Mouse (Mus musculus): Measurements from ENCODE around the gene Tmem131l.

The Tmem131l gene

GRCm38 (mm10) chr3:84039646-84040475, at the start of gene Tmem131l:
Gene Tmem131l, minus strand, starts transcription at chr3:84040175.
- peak; percentile 77 for DNase-seq

DNA sequence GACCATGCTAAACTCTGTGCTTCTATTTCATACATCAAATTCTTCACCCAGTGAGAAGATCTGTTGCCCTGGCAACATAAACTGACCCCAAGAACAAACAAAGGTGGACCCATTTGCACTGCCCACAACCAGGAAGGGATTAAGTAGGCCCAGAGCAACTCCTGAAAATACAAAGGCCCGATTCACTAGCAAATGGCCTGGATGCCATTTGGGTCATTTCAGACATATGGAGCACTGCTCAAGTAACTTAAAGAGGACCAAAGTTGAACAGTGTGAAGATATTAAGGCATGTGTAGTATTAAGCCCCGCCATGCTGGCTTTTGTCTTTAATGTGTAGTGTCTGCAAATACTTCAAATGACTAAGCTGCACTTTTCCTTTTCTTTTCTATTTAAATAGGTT, 46.9 kb upstream of the Tmem131l start:
- DNase-seq: no peak

DNA sequence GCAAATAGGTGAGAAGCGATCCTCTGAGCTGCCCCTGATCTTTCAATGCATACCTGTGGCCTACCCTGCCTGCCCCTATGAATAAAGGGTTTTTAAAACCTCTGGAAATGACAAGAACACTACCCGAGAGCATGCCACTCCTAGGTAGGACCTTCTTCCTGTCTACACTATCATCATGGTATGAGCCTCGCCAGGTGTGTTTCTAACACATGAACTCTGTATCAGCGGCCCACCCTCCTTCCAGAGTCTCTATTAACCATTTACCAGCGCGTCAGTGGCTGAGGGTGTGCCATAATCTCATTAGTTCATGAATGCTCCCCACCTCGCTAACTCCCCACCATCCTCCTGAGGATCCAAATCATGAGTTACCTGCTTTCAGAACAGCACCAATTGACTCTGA, 46.4 kb upstream of the Tmem131l start:
- DNase-seq: no peak

DNA sequence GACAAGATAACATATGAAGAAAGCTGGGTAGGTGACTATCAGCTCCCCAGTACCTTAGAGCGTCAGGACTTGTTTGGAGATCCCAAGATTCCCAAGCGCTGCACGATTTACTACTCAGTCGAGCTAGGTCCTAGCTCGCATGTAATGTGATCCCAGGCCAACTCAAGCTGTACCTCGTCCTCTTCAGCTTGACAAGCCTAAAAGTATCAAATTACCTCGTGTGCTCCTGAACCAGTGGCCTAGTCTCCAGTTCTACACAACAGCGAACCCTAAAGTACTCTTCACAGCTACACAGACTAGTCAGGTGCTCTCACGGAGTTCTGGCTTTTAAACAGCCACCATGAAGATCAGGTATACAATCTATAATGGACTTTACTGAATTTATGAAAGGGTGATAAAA, 45.5 kb upstream of the Tmem131l start:
- DNase-seq: no peak

GRCm38 (mm10) chr3:84081208-84081722, 41.3 kb upstream of the Tmem131l start:
- DNase-seq: no peak

DNA sequence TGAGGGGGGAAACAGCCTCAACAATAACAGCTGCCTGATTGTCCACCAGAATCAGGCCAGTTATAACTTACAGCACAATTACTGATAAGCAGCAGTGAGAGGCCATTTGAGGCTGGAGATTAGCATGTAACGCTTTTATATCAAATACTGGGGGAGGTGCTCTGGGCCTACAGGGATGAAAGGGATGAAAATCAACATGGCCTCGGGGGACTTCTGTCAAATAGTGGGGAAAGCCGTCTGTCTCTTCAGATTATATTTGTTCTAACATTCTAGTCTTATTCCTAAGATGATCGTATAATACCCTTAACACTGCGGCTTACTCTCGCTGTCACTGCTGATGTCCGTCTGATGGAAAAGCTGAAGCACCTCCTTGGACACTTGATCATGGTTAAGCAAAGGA, 40.1 kb upstream of the Tmem131l start:
- no peak for DNase-seq

- no peak for DNase-seq
Measured at GRCm38 (mm10) chr3:84077505-84077904, 37.5 kb upstream of the Tmem131l start.

DNA sequence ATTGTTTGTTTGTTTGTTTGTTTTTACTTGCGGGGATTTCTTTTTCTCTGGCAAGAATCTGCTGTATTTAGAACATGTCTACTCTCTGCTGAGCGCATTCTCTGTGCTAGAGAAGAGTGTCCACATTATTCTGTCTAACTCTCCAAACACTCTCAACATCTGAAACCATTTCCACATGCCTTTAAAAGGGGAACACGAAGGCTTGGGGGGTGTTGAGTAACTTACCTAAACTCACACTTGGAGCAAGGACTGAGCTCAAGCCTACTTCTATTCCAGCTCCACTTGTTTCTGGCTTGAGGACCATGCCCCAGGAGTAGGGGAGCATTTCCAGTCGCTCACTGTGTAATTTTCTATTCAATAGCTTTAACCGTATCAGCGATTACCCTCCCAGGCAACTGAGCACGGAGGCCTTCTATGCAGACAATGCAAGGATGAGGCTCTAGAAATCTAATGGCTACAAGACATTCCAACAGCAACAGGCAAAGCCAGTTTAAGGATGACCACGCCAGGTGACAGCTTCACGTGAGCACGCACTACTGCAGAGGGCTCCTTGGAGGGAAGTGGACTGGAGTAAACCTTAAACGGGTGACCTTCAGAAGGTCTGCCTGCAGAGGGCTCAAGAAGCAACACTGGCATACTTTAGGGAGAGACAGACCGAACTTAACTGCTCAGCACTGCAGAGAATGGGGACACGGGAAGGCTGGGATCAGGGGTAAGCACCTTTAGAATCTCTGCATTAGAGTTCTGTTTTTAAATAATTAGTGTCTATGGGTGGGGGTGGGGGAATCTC, 36.8 kb upstream of the Tmem131l start:
- DNase-seq: no peak

GRCm38 (mm10) chr3:84075516-84075915, 35.5 kb upstream of the Tmem131l start:
- DNase-seq: no peak

DNA sequence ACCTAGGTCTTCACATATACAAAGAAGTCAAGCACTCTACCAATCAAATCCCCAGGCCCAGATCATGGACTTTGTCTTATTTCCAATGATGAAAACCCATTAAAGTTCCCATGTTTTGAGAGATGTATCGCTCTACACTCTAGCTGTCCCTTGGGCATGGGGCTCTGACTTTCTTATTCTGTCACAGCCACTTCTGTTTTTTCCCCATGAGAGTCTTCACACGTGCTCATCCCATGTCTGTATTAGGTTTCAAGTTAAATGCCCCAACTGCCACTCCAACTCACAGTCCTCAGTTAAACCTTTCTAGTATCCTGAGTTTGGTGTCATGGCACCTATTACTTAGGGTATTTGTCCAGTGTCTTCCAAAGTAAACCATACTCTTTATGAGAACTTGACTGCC, 34.8 kb upstream of the Tmem131l start:
- no peak for DNase-seq

- no peak for DNase-seq
Measured at GRCm38 (mm10) chr3:84071641-84072040, 31.7 kb upstream of the Tmem131l start.

- no peak for DNase-seq
Measured at GRCm38 (mm10) chr3:84070811-84071210, 30.8 kb upstream of the Tmem131l start.

DNA sequence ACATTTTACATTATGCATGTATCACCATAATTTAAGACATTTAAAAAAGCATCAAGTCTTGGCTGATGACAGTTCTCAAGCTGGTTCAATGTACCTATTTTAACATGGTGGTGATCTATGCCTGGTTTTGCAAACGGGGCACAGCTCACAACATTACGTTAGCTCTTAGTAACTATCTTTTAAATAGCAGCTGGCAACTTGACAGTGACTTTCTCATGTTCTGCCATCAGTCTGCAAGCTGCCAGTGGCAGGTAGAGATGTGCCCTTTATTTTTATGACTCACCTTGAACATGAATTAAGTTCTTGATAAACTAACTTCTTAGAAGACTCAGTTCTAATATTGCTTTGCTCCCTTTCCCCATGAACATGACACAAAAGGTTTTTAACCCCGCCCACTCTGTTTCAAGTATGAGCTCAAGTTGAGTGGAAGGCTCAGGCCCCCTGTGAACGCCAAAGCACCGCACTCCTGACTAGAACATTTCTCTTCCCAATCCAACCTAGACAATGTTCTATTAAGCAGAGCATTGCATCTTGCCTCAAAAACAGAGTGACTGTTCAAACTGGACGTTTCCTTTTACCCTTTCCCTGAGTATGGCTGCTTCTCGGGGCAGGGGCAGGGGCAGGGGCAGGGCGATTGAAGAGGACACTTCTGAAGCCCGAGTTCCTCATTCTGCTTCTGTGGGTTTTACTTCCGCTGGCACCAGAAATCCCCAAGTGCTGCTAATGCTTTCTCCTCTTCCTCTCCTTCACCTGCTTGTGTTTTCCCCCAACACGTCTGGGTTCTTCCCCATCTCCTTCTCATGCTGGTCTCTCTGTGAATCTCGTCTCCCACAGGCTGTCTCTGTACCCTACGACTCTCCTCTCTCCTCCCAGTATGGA, 29.1 kb upstream of the Tmem131l start:
- DNase-seq: no peak

- no peak for DNase-seq
Measured at GRCm38 (mm10) chr3:84065825-84066224, 25.9 kb upstream of the Tmem131l start.

GRCm38 (mm10) chr3:84063369-84063914, 23.5 kb upstream of the Tmem131l start:
- no peak for DNase-seq

GRCm38 (mm10) chr3:84061523-84062453, 21.8 kb upstream of the Tmem131l start:
- DNase-seq: no peak

GRCm38 (mm10) chr3:84060946-84061345, 21.0 kb upstream of the Tmem131l start:
- no peak for DNase-seq

DNA sequence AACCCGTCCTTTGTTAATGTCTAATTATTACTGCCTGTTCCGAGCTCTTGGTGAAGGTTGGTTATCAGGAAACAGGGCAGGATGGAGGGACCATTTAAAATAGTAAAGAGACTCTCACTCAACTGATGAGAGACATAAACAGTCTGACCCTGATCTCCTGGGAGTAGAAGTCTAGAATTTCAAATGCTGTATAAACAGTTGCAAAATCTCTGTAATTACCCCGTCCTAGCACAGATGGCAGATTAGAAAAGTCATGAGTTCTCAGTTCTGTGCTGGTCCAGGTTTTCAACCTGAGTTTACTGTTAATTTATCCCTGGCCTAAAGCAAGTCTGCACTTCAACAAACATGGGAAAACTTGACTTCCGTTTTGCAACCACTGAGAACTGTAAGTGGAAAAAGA, 20.2 kb upstream of the Tmem131l start:
- DNase-seq: no peak

DNA sequence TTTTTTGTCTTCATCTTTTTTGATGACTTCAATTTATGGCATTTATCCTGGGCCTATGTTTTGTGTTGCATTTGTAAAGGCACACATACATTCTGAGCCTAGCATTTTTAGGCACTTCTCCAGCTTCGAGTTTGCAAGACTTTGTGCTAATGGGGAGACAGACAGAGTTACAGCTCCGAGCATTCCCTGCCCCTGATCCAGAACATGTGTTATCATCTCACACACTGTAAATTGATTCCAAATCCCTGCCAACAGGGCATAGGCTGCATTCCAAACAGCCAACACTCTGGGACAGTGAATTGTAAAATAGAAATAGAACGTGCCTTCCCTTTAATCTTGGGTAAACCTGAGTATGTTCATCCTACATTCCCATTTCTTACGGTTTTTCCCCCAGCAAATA, 19.7 kb upstream of the Tmem131l start:
- no peak for DNase-seq

- DNase-seq: no peak
Measured at GRCm38 (mm10) chr3:84059261-84059660, 19.3 kb upstream of the Tmem131l start.

DNA sequence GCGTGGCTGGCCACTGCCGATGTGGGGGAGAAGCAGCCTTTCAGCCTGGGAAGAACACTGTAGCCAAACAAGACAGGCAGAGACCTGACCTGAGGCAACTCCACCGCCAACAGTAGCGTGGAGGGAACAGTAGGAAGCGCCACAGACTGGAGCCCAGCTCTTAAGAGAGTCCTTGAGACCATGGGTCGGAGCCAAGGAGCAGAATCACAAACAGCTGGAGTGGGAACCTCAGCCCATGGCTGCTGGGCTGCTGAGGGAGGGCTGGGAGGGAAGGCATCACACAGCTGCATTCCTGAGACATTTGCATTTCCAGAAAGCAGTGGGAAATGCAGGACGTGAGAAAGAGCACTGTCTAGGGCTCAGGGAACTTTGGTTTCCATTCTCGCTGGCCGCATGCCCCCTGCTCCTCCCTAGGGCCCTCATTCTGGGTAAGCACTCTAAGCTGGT, 8.8 kb upstream of the Tmem131l start:
- DNase-seq: no peak

Data from kidney, adult 18-20 months (tissue).